Mouse (Mus musculus): ENCODE data around the gene Vdac1.

DNA sequence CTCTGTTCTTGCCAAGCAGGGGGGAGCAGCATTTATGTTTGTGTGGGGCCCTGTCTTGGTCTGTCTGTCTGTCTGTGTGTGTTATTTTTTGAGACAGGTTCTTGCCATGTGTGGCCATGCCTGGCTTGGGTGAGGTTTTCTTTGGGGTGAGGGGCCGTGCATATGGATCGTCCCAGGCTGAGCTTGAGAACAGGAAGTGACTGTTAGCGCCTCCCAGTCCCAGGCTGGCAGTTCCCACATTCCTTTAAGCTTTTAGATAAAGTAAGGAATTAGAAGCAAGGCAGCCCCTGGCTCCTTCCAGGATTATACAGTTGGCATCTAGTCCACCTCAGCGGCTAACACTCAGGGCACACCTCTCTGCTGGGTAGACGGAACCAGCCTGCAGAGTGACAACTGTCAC, 48.7 kb downstream of the Vdac1 start:
- TF ChIP-seq MYOD1 (IDR thresholded peaks at IDR 0.05; ENCODE audit: control insufficient read depth, insufficient read length, low read depth) (no peak), CTCF (IDR thresholded peaks at IDR 0.05; ENCODE audit: control insufficient read depth, insufficient read depth, insufficient read length) (no peak)
